Mouse (Mus musculus) bone marrow macrophage, adult 2 months (primary cell): Measurements from ENCODE around the gene Prkce.

Experiments used
- CTCF ChIP-seq: IDR thresholded peaks from 2 replicates; pipeline ENCODE4 v1.5.1; 2012; ENCODE audit warnings: low read depth, mild to moderate bottlenecking, low read length, moderate library complexity
- POLR2A ChIP-seq: IDR thresholded peaks from 2 replicates; pipeline ENCODE4 v1.6.1; 2012; ENCODE audit warnings: mild to moderate bottlenecking, low read depth, low read length, borderline replicate concordance

DNA sequence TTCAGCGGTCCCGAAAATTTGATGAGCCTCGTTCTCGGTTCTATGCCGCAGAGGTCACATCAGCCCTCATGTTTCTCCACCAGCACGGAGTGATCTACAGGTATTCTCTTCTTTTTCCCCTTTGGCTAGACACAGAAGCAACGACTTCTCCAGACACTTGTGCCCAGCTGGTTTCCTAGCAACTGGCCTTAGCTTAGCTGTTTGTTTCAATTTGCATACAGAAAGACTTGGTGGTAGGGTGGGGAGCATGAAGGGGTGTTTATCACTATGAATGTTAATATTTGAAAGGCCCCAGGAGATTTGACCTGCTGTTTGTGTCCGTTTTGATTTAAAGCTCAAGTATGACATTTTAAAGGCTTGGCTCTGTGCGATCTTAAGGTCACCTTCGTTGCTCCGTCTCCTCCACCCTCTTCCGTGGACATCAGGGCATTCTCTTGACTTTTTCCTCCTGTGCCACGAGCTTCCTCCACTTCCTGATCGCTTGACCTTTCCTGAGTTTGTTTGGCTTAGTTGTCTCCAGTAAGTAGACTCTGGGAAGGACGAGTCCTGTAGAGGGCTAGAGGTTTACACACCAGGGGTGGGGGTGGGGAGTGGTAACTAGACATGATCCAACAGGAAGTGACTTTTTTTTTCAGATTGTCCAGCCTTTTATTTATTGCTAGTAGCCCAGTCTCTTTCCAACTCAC, 391.8 kb downstream of the Prkce start:
- TF ChIP-seq CTCF (no peak), POLR2A (no peak)
